Mouse (Mus musculus) heart, adult 9 months (tissue): ENCODE measurements around the gene D430041D05Rik.

Experiments
- DNase-seq, 2 experiments: peaks; one replicate each; pipeline ENCODE4 v3.0.0; 2022; ENCODE audit warnings: low spot score in 2 of 2

D430041D05Rik gene

DNA sequence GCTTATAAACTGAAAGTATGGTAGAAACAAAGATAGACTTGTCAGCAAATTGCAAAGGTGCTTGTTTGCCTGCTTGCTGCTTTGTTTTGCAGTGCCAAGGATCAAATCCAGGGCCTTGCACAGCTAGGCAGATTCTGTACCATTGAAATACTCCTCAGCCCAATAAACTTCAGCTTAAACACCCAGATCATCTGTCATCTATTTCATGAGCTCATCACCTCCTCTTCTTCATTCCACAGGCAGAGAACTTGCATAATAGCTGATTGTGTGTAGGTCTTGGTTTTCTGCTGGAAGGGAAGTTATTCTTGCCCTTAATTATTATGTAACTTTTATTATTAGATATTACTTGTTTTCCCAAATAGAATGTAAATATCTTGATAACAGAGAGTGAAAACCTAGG is 73.2 kb downstream of the D430041D05Rik start:
- no peak for DNase-seq

GRCm38 (mm10) chr2:104335824-104336223 is 75.0 kb downstream of the D430041D05Rik start:
- DNase-seq = no peak

DNA sequence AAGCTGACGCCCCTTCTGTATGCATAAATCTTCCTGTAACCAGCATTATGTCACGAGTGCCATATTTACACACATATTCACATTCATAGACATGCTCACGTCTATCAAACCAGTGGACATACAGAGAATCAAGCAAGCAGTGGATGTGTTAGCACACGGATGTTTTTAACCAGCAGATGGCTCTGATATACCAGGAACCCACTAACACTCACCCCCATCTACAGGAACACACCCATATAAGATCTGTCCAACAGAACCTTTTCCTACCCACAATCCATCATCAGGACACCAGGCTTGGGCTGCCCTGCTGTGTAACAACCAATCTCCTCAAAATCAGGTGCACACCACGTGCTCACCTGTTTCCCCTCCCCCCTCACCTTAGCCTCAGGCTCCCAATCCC is 76.9 kb downstream of the D430041D05Rik start:
- DNase-seq = no peak

- DNase-seq = no peak
Measured at GRCm38 (mm10) chr2:104332707-104333106, 78.1 kb downstream of the D430041D05Rik start.

DNA sequence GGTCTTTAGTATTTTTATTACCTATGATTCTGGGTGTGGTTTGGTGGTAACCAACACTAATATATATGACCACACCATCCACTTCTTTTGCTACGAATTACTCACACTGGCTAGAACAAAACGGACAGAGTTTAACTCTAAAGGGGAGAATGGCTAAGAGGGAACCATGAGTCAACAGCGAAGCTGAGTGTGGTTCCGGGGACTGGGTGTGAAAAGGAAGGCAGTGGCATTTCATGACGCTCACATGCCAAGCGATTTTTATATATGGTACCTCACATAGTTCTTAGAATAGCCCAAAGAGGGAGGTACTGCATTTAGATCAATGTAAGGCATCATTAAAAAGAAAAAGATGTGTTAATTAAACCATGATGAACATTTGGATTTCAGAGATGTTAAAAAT is 79.6 kb downstream of the D430041D05Rik start:
- DNase-seq = no peak

DNA sequence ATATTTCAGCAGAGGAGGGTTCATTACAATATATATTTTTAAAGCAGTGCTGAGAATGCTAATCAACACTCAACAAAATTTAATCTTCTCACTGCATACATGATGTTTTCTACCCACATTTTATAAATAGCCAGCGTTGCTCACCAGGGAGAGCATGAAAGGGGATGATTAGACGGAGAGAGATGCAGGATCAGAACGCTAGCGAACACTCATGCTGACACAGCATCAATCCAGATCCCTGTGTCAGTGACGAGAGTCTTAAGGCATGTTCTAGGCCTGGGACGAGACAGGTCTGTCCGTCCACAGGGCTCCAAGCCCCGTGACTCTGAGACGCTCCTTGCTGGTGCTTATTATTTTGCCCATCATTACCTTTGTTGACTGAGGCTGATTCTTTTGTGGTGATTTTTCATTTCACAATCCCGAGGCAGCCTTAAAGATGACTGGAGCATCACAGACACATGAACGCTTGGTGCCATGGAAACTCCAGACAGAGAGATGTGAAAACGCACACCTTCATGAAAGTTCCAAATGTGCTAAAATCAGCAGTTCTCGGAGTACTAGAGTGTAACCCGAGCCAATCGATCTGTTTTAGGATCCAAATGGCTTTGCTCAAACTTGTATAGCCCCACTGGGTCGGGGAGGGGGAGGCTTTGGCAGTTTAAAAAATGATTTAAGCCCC is 83.6 kb downstream of the D430041D05Rik start:
- no peak for DNase-seq

- no peak for DNase-seq
Measured at GRCm38 (mm10) chr2:104323773-104324172, 87.0 kb downstream of the D430041D05Rik start.

- no peak for DNase-seq
Measured at GRCm38 (mm10) chr2:104323351-104323750, 87.5 kb downstream of the D430041D05Rik start.

- DNase-seq = no peak
Measured at GRCm38 (mm10) chr2:104320061-104320624, 90.7 kb downstream of the D430041D05Rik start.

DNA sequence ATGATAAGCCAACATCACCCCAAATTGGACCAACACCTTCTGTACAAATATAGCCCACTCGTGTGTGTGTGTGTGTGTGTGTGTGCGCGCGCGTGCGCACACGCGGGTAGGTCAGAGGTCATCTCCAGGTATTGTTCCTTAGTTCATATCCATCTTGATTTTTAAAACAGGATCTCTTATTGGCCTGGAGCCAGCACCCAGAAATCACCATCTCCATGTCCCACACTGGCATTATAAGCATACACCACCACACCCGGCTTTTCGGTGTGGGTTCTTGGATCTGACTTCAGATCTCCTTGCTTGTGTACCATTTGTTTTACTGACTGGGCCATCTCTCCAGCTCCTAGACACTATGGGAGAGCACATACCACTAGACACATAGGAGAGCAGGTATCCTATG is 91.4 kb downstream of the D430041D05Rik start:
- DNase-seq = no peak

GRCm38 (mm10) chr2:104318881-104319280 is 91.9 kb downstream of the D430041D05Rik start:
- no peak for DNase-seq

- no peak for DNase-seq
Measured at GRCm38 (mm10) chr2:104318259-104318658, 92.6 kb downstream of the D430041D05Rik start.

- no peak for DNase-seq
Measured at GRCm38 (mm10) chr2:104317631-104318030, 93.2 kb downstream of the D430041D05Rik start.

- no peak for DNase-seq
Measured at GRCm38 (mm10) chr2:104316483-104316882, 94.3 kb downstream of the D430041D05Rik start.

DNA sequence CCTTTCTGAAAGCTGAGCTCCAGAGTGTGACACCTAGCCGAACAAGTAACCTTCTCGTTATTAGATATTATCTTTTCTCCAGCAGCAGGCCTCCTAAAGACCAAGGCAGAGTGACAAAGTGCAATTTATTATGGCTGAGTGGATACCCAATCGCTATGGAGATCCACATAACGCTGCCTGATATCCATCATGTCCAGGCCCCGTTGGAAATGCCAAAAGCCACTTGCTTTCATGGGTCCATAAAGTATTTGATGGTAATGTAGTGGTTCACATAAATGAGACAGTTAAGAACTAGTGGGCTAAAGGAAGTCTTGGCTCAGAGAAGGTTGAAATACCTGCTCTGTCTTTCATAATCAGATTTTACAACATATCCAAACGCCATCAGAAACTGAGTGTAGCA is 97.6 kb downstream of the D430041D05Rik start:
- no peak for DNase-seq

GRCm38 (mm10) chr2:104307102-104307501 is 103.7 kb downstream of the D430041D05Rik start:
- DNase-seq = no peak

DNA sequence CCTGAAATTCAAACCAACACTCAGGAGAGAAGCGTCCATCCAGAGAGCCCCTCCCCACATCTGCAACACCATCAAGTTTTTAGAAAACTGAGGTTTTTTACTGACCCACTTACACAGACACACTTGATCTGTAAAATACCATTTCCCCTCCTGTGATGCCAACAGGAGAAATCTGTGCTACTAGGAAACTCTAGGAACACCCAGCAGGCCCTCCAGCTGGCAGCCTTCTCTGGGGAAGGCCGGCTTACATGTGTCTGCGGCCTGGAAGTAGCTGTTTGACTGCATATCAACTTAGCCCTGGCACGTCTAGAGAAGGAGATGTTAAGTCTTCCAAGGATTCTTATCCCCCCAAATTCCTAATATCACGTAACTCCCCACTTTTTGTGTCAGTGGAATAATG is 105.1 kb downstream of the D430041D05Rik start:
- no peak for DNase-seq

DNA sequence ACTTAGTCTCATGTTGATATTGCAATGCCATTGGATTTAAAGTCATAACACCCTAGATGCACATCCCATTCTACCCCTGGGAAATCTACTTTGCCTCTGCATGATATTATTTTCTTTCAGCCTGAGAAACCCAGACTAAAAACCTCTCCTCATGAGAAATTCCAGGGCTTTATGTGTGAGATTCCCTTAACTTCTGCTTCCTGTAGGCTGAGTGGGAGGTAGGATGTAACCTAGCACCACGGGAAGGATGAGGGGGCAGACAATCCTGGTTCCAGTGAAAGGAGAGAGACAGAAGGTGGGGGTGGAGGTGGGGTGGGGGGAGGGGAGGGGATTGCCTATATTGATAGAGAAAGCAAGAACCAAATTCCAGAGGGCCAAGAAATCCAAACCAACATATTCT is 110.9 kb downstream of the D430041D05Rik start:
- no peak for DNase-seq

DNA sequence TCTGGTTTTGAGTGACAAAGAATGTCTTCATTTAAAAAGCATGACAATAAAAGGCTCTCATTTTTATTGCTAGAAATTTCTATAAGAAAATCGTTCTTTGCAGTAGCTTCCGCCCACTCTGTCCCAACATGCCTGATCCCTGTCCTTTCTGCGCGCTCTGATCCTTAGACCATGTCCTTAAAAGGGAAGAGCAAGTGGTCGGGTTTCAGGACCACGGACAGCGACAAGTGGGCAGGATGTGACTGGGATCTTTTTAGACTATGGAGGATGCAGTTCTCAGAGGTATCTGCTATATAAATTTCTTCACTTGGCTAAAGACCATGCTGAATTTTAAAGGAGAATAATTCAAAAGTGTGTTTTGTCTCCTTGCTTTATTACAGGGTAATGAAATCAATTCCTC is 111.7 kb downstream of the D430041D05Rik start:
- DNase-seq = no peak

DNA sequence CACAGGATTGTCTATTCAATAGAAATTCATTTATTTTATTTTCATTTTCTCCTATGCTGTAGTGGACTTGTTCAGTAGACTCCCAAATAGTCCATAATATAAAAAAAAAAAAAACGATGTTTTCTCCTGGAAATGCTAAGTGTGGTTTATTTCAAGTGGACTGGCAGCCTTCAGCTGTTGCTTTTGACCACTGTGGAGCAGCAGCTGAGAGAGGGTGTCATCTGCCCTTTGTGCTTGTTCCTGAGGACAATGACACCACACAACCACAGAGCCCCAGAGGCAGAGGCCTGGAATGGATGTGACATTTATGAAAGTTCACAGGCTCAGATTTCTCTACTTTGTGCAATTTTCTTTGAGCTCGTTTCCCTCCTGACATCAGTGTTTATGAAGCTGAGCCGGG is 124.0 kb downstream of the D430041D05Rik start:
- DNase-seq = no peak

DNA sequence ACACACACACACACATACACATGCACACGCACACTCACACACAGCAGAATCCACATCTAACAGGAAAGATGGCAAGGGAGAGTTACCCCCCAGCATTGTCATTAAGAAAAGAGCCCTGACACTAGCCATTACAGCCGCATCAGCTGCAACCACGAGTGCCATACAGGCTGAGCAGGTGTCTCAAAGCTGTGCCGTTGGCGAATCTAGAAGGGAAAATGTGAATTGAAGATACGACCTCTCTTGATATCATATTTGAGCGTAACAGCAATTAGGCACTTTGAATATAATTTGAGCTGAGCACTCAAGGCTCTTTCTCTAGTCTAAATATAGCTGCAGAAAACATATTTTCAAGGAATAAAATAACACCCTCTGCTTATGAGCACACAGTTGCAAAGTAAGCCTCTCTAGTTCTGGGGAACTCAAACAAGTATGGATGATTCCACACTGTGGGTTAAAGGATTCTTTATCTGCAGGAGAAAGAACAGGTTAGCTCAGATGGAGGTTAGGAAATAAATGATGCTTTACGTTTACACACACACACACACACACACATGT is 127.3 kb downstream of the D430041D05Rik start:
- DNase-seq = no peak

GRCm38 (mm10) chr2:104282835-104283234 is 128.0 kb downstream of the D430041D05Rik start:
- DNase-seq = no peak

GRCm38 (mm10) chr2:104267049-104267448 is 143.8 kb downstream of the D430041D05Rik start:
- DNase-seq = no peak

GRCm38 (mm10) chr2:104261741-104262067 is 149.1 kb downstream of the D430041D05Rik start:
- no peak for DNase-seq
